Mouse (Mus musculus): ENCODE results near the gene Sec1.
A peak's percentile ranks its signal among the peaks of the same experiment; 100 is the strongest.

Gene Sec1

GRCm38 (mm10) chr7:45704730-45705442 lies 10.7 kb upstream of the Sec1 start, which contains the start of gene Dbp:
TSS of gene Dbp (plus strand) at chr7:45705088.
- DNase-seq (ENCODE audit: low spot score in 2 of 2) = peak; percentile 78 to 93

- DNase-seq (ENCODE audit: low spot score in 2 of 2) = peak; percentile 38 to 59
Observed at GRCm38 (mm10) chr7:45704046-45704559, 9.9 kb upstream of the Sec1 start.

GRCm38 (mm10) chr7:45703521-45704033 lies 9.4 kb upstream of the Sec1 start:
- no peak for DNase-seq (ENCODE audit: low spot score in 2 of 2)

- DNase-seq (ENCODE audit: low spot score in 2 of 2) = no peak
Observed at GRCm38 (mm10) chr7:45702809-45703520, 8.8 kb upstream of the Sec1 start.

GRCm38 (mm10) chr7:45702316-45702715 lies 8.1 kb upstream of the Sec1 start:
- DNase-seq (ENCODE audit: low spot score in 2 of 2) = no peak

GRCm38 (mm10) chr7:45701607-45702006 lies 7.4 kb upstream of the Sec1 start:
- DNase-seq (ENCODE audit: low spot score in 2 of 2) = no peak

GRCm38 (mm10) chr7:45701072-45701471 lies 6.9 kb upstream of the Sec1 start:
- DNase-seq (ENCODE audit: low spot score in 2 of 2) = no peak

GRCm38 (mm10) chr7:45700301-45701015 lies 6.3 kb upstream of the Sec1 start:
- DNase-seq (ENCODE audit: low spot score in 2 of 2) = peak in 1 of 2 experiments; percentile 74

GRCm38 (mm10) chr7:45699523-45700141 lies 5.4 kb upstream of the Sec1 start, which contains the start of gene Car11:
TSS of gene Car11 (plus strand) at chr7:45699843.
- no peak for DNase-seq (ENCODE audit: low spot score in 2 of 2)

GRCm38 (mm10) chr7:45697894-45698293 lies 3.7 kb upstream of the Sec1 start:
- no peak for DNase-seq (ENCODE audit: low spot score in 2 of 2)

- DNase-seq (ENCODE audit: low spot score in 2 of 2) = no peak
Observed at GRCm38 (mm10) chr7:45695098-45695497, 896 bp upstream of the Sec1 start.

GRCm38 (mm10) chr7:45692364-45692763 lies 1.8 kb downstream of the Sec1 start:
- no peak for DNase-seq (ENCODE audit: low spot score in 2 of 2)

GRCm38 (mm10) chr7:45689800-45690199 lies 4.4 kb downstream of the Sec1 start:
- DNase-seq (ENCODE audit: low spot score in 2 of 2) = no peak

- DNase-seq (ENCODE audit: low spot score in 2 of 2) = no peak
Observed at GRCm38 (mm10) chr7:45689099-45689498, 5.1 kb downstream of the Sec1 start.

GRCm38 (mm10) chr7:45686841-45687240 lies 7.4 kb downstream of the Sec1 start:
- no peak for DNase-seq (ENCODE audit: low spot score in 2 of 2)

GRCm38 (mm10) chr7:45685811-45686210 lies 8.4 kb downstream of the Sec1 start:
- DNase-seq (ENCODE audit: low spot score in 2 of 2) = no peak

- DNase-seq (ENCODE audit: low spot score in 2 of 2) = no peak
Observed at GRCm38 (mm10) chr7:45683396-45684050, 10.7 kb downstream of the Sec1 start, which contains the start of gene Ntn5. TSS of gene Ntn5 (plus strand) at chr7:45684022.

- peak; percentile 68 to 89 for DNase-seq (ENCODE audit: low spot score in 2 of 2)
Observed at GRCm38 (mm10) chr7:45682144-45683126, 11.8 kb downstream of the Sec1 start.

- peak in 1 of 2 experiments; percentile 67 for DNase-seq (ENCODE audit: low spot score in 2 of 2)
Observed at GRCm38 (mm10) chr7:45681046-45681736, 13.0 kb downstream of the Sec1 start.
